Mouse (Mus musculus) kidney, adult 18-20 months (tissue): ENCODE data around the gene Sorcs1.

Experiments
- DNase-seq: peaks from one replicate; pipeline ENCODE4 v3.0.0; 2021

Gene Sorcs1

DNA sequence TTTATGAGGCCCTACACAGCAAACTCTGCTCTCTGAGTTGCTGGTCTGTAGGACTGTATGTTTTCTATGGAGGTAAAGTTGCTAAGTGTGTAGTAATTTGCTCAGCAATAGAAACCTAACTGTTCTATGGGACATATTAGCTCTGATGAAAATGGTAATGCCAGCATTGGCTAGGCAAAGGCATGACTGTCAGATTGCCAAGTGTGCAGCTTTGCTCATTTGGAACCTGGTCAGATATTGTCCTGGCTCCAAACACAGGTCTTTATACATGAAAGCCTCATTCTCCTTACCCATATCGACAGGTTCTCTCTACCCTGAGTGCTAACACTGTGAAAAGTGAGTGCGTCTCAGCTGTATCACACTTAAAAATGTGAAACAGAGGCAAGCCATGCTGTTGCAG lies 280.1 kb downstream of the Sorcs1 start:
- DNase-seq: no peak

DNA sequence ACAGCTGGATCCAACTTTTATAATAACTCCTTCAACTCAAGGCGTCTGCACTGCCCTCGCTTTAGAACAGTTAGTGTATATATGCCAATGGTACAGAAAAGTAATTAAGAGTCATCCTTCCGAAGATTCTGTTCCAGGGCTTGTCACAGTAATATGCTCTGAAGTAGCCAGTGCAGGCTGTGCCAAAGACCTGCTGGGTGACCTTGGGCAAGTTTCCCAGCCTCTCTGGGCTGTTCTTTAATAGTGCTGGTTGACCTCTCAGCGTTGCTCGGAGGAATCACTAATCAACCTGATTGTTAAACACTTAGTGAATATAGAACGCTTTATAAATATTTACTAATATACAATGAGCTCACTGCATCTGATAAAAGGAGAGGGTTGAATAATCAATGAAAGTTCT lies 282.7 kb downstream of the Sorcs1 start:
- no peak for DNase-seq

DNA sequence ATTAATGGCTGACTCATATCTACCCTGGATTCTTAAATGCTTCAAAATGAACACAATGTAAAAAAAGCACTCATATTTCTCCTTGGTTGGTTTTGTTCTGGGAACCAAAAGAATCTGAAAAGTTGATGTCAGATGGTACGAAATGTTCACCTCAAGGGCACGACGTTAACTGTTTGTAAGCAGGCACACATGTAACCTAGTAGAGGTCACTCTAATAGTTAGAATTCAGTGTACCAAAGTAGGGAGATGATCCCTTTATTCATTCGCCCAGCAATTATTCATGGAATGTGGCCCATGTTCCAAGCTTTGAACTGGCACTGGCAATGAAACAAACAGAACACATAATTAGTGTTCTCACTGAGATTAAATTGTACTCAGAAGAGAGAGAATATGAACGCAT lies 284.3 kb downstream of the Sorcs1 start:
- no peak for DNase-seq

DNA sequence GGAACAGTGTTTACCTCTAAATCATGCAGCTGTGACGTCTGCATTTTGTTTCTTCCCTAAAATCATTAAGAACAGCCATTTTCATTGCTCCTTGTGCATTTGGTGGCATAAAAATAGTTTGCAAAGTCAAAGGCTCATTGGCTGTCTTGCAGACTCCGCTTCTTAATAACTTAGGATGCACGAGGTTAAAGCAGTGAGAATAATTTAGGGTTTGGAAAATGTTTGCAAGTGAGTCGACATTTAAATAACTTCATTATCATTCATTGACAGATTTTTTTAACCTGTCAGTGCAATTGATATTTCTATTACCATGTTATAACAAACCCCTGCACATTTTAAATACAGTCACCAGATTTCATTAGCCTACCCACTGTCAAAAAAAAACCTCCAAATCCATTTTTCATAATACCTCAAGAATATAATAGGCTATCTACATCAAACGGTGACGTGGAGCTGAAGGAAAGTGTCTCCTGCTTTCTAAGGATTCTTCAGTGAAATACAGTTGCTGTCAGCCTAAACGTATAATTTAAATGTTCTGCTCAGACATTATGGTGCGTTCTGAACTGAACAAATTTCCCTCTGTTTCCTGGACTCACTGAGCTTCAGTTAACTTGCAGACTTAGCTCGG lies 288.4 kb downstream of the Sorcs1 start:
- no peak for DNase-seq

DNA sequence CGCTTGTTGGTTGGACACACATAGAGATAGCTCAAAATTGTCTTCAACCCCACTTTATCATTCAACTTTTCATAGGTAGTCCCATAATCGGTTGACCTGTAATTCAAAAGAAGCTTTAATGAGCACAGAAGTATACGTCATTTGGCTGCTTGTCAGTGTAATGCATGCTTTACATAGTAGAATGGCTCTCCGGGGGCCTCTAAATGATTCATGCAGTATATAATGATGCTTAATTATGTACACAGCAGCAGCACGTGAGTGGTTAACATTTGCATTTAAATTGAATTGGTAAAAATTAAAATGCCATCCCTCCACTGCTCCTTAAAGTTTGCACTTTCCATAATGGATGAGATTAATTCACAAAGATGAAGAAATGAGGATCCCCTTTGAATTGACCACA lies 299.5 kb downstream of the Sorcs1 start:
- DNase-seq: no peak

DNA sequence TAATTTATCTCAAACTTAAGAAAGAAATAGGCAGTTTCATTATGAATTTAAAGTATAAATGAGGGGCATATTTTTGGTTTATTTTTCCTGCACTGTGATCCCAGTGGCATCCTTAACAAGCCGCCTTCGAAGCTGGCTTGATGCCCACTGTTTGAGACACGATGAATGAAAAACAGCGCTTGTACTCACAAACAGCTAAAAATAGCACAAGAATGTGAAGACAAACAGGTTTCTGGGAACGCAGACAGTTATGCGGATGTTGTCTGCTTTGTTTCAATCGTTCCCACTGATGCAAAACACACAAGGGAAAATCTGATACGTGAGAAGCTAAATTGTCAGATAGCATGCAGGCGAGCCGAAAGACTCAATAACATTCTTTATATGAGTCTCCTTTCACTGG lies 303.7 kb downstream of the Sorcs1 start:
- DNase-seq: no peak

DNA sequence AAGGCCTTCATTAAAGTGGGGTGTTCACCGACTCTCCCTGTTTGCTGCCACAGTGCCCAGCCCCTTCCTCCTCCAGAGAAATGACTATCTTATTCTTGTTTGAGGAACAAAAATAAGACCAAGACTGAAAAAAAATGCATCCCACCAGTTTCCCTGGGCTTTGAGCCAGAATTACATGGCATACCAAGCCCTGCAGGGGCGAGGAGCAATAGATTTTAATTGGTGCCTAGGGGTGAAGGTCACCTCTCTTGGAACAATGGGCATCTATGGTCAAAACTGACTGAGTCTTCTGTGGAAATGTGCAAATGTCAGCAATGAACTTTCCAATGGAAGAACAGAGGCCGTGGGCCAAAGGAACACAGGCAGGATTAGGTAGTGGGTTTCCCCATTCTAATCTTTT lies 312.0 kb downstream of the Sorcs1 start:
- DNase-seq: no peak

DNA sequence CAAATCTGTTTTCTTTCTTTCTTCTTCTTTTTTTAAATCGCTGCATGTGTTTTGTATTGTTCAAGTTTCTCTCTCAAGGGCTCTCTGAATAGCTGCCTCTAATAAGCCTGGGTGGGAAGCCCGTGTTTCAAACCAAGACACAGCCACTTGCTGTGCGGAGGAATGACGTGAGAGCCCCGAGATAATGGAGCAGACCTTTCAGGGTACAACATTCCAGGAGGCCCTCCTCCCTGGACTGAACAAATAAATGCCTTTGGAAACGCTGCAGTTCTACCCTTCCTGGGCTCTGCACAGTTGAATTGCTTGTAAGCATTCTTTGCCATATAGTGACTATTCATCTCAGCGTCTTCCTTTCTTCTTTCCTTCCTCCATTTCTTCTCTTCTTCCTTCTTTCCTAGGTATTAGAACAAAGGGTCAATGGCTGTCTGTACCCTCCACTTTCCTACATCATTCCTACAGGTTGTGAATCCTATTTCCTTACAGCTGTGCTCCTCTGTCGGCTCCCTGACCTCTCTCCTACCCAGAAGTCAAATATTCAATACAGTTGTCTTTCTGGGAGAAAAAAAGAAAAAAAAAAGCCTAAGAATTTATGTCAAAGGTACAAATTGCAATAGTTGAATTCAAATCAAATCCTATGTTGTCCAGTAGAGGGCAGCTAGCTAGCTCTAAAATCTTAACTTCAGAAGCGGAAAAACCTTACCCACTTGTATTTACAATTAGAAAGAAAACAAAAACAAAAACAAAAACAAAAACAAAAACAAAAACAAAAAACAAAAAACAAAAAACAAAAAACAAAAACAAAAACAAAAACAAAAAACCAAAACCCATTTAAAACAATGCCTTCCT lies 315.6 kb downstream of the Sorcs1 start:
- no peak for DNase-seq

DNA sequence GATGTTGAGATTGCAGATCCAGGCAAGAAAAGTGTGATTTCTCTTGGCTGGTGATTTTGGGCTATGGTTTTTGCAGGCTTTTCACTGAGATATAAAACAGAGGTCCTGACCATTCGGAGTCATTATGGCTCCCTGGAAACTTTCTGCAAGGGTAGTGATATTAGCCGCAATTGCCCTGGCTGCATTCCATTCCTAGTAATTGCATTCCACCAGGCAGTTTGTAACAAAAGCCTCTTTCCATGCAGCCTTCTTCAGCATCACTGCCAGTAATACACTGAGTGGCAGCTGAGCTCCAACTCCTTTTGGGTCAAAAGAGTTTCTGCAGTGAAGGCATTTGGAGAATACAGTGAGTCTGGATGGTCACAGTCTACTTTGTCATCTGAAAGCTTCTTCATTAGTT lies 319.9 kb downstream of the Sorcs1 start:
- DNase-seq: peak; percentile 9

DNA sequence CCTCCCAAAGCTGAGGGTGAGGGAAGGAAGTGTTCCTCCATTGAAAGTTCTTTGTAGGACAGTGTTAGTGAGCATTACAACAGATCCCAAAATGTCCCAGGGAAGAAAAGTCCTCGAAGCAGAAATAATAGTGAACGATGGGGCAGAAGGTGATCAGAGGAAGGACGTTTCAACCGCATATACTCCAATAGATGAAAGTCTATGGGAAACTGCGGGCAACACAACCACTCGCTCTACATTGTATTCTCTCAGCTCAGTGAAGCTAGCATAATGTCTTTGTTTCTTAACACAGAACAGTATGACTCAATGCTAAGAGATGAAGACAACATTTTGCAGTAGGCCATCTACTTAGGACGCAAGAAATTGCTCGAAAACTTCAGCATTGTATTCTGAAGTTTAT lies 339.2 kb downstream of the Sorcs1 start:
- DNase-seq: no peak

DNA sequence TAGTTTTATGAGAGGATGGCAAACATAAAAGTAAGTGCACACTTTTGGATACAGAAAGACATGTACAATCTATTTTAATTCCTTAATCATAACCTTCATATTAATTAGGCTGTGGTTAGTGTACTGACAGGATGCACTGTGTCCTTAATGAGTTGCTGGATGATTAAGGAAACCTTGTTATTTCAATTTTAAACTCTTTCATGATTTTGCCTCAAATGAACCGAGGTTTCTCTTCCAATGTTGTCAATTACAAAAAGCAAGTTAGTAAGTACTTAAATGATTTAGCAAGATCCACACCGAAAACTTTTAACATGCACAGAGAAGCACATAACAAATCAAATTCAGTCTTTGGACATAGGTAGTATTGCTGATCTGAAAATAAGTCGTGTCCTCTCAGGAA lies 341.7 kb downstream of the Sorcs1 start:
- DNase-seq: no peak

DNA sequence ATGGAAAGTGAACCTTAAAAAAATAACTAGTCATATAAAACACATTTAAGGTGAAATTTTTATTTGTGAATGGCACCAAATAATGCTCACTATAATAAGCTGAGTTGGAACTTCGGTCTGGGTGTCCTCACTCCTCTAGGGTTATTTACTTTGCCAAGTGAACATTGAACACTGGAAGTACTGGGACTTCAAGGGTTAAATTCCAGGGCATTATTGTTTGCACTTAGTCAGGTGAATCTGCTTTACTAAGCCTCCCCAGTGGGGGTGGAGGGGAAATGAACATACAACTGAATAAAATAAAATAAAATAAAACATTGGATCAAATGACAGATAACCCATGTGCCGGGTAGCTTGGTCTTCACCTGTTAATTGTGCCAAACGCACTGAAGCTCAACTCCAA lies 347.3 kb downstream of the Sorcs1 start:
- DNase-seq: no peak

DNA sequence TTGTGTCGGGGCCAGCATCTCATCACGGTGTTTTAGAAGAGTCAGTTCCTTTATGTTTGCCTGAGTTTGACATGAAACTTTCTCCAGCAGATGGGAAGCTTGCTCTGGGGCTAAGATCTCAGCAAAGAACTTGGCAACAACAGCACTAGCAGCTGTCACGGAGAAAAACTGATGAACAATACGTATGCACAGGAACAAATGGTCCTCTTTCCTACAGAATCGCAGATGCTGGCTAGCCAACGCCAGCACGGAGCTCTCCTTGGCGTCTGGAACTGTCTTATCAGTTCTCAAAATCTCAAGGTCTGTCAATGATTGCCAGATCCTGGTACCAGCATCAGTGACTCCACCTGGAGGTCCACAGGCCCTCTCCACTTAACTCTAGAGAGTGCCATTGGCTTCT lies 350.6 kb downstream of the Sorcs1 start:
- no peak for DNase-seq

DNA sequence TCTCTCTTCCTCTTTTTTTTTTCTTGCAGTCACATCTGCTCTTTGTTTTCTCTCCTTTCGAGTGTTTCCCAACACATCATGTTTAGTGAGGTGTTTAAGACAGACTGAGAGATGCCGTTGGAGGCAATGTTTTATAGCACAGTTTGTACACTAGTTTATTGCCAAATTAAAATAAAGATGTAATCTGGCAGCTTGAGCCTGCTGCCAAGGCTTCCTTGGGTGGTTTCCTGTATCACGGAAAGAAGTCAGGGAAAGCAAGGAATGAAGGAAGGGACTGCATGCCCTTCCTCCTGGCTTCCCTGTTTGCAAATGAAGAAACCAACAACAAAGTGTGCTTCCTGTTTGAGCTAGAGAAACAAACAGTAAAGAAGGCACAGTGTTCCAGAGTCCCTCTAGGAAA lies 352.3 kb downstream of the Sorcs1 start:
- DNase-seq: no peak

DNA sequence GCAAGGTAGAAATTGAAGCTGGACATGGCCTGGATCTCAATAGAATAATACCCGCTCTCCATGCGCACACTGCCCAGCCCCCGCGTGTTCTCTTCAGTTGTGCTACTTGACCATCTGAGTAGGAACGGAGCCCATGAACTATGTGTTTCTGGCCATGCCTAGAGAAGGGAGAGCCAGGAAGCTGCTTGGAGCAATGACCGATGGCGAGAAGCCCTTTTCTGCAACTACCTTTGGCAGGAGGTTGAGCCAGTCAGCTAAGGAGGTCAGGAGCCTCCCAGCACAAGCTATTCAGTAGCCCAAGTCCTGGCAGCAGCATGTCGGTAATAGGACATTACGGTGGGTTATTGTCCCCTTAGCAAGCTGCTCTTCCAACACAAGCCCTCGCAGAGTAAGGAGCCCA lies 352.8 kb downstream of the Sorcs1 start:
- DNase-seq: peak; percentile 17

DNA sequence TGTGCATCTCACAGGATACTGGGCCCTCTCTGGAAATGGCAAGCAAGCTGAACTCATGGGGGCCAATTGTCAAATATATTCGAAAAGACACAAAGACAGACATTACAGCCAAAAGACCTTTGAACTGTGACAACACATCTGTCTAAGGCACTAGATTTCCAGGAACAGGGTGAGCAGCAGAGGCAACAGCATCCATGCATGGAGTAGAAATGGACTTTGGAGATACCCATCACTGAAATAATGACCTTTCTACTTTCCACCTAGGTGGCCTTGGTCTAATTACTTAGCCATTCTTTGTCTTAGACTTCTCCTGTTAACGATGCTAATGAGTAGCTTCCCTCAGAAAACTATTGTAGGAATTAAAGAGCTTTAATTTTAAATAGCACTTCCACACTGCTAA lies 371.4 kb downstream of the Sorcs1 start:
- DNase-seq: no peak

DNA sequence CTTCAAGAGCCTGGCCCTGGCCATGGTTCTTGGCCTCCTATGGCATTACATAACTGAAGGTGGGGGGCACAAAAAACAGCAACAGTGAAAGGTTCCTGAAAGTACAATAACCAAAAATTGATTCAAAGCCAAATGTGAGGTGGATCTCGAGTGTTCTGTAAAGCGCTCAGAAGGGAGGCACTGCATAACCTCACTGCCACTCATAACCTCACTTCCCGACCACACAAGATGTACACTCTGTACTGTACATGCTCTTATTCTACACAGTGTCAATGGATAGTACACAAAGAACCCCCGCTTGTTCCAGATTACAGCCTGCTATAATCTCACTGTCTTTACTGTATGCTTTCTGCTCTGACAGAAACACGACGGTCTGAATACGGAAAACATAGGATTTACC lies 384.2 kb downstream of the Sorcs1 start:
- no peak for DNase-seq

DNA sequence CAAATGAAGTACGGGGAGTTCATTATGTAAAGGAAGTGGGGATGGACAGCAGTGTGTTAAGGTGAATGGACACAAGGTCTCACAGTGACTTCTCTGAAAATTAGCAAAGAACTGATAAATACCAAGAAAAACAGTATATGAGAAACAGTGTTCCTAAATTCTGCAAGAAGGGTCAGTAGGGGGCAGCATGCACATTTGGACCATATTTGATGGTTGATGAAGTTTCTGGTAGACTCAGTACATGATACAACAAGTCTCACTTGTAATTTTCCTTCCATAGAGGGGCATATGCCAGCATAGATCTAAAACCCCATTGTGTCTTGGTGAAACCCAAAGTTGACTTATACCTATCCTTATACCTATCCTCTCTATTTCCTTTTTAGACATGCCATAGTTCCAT lies 414.0 kb downstream of the Sorcs1 start:
- DNase-seq: peak; percentile 10

DNA sequence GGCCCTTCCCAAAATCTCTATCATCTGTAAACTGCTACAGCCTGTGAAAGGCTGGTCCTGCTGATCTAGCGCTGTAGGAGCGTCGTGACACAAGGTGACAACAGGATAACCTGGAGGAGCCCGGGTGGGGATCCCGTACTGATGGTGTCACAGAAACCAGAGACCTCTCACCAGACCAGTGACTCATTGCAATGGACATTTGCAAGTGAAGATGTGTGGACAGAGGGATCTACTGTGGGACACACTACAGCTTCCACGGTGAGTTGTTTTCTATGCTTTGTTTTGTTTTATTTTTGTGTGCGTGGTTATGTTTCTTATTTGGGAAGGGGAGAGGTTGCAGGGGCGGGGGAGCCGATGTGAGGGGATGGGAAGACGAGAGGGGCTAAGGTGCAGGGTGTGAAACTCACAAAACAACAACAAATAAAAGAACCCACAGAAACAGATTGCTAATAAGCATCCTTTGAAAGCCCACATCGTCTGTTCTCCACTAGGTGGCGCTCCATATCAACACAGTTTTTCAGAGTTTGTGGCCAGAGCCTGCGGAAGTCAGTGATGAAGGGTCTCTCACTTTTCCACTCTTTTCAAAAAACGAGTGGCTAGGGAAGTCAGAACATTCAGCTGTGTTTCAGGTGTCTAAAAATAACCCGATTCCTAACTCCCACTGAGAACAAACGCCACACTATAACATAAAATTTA lies 419.6 kb downstream of the Sorcs1 start:
- peak; percentile 25 for DNase-seq

DNA sequence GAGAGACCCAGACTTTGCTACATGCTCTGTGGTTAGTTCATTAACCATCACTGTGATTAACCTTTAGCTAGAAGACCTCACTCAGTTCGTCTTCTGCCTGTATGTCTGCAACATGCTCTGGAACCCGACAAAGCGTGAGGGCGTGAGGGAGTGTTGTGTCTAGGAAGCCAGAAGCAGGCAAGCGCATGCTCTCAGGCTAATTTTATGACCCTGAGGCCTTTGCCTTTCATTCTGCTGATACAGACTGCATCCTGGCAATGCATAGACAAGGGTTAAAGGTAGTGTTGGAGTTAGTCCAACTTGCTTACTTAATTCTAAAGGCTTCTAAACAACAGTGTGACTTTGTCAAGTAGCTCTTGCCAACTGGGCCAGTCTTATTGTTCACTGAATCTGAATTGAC lies 458.0 kb downstream of the Sorcs1 start:
- peak; percentile 15 for DNase-seq

DNA sequence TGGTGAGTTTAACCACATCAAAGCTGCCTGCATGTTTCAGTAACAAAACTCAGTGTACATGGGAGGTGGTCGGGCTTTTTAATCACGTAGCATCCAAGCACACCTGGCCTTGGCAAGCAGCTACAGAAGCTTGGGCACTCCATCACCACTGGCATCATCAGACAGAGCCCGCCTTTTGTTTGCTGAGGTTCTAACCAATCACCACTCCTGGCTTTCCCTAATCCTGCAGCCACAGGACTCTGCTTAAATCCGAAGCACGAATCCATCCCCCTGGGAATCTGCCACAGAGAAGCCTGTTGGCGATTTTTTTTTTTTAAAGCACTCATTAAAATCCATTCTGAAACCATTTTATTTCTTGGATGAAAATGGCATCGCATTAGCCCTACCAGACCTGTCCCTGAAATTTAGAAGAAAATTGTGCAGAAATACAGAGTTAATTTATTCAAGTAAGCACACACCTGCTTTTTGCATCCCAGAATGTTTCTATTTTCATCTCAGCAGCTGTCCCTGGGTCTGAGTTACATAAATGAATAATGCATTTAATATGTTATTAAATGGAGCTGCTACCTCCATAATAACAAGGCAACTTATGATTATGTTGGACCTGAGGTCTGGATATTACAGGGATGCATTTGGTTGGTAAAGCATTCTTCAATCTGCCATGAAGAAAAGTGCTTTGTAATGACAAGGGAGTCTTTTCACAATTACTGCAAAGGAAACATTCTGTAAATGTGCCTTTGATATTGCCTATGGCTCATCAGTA lies 463.8 kb downstream of the Sorcs1 start:
- DNase-seq: no peak

DNA sequence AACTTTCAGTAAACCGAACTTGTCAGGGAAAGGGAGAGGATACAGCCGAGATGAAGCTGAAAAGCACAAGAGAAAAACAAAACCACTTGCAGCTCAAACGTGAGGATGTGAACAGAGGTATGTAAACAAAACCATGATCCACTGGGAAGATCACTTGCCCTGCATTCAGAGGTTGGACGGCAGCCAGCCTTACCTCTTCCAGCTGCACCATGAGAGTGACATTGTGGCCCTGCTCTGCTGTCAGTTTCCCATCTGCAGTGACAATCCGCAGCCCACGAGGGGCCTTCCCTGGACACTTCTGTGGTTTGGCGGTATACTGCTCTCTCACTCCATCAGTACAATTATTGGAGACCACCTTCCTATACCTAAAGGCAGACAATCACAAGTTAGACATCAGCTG lies 468.0 kb downstream of the Sorcs1 start:
- DNase-seq: no peak

DNA sequence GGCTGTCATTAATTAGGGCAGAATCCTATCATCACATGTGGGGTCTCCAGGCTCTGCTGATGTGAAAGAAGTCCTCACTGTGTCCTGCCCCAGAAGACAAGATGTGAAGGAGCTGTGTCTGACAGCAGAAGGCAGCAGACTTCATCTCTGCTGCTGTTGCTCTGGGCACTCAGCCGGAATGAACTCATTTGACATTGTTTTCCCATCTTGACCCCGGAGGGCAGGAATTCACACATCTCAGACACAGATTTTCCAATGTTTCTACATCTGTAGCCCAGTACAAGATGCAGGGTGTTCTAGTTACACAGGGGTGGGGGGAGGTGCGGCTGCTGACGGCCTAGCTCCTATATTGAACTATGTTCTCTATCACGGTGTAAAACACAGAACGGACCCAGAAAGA lies 474.1 kb downstream of the Sorcs1 start:
- DNase-seq: no peak
